Mouse (Mus musculus) urinary bladder, postnatal 4 days (tissue): ENCODE data around the gene Nod2.
A peak's percentile ranks its signal among the peaks of the same experiment; 100 is the strongest.

Experiments
- DNase-seq, 2 experiments: peaks; one replicate each; pipeline ENCODE4 v3.0.0; 2021 to 2022; ENCODE audit warnings: low spot score in 2 of 2

Nod2 gene

DNA sequence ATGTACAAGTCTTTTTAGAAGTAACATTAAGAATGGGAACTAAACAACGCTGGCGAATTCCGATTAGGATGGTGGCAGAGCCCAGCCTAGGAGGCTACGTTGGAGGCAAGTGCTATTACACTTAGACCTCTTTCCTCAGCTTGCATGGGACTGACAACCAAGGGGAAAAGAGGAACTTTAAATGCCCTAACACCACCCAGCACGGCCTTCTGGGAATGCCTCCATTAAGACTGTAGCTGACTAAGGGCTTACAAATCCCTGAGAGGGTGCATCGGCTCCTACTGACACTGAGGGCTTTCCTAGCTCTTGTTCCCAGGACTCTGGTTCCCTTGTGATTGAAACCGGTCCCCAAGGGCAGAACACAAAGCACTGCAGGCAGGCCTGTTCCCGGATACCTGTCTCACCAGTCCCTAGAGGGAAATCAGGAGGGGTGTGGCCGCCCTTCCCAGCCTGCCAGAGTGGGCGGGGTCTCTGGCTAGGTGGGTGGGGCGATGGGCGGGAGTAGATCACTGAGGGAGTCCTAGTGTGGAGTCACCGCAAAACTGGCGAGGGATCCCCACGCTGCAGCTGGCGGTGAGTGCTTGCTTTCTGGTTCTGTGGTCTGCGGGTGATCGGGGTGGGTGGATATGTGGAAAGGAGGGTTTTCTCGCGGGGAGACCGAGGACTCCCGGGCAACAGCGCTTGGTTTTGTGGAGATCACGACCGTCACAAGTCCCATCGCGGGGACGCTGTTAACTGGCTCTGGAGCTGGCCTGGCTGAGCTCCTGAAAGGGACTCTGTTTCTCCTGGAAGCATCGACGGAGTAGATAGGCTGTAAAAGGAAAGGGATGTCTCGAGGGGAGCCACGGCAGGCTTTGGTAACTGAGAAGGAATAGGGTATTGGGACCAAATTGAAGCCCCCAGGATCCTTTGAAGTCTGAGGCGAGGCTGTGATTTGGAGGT lies at the start of gene Nod2:
Gene Nod2, plus strand, starts transcription at position 479 of the 942 bp plus-strand sequence.
- peak; percentile 74 to 87 for DNase-seq

DNA sequence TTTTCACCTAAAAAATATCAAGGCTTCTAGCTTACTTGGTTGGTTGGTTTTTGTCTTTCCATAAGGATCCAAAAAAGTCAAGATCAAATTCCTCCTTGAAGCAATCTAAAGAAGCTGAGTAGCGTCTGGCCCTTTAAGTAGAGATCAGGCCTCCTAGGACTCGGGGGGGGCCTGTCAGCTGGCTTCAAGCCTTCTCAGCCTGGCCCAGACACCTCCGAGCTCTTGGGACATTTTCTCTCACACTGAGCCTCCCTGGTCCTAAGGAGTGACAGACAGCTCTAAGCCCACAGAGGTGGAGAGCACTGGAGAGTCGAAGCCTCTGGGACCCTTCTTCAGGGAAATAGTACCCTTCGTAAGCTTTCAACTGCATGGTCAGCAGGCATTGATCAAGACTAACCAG lies 48.5 kb upstream of the Nod2 start:
- DNase-seq, result no peak

DNA sequence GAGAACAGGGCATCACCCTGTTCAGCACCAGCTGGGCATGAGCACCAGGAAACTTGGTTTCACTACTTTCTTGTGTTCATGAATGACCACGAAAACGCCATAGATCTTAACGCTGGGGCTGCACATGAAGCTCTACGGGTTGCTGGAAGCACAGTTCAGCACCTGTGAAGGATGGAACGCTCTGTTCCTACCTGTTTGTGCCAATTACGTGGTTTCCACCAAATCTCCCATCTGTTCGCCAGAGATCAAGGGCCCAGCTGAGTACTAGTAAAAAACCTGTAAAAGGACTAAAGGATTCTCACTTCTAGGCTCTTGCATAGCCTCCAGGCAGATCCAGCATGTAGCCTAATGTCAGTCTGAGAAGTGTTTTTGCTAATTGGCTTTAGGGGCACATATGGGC lies 47.6 kb upstream of the Nod2 start:
- no peak for DNase-seq

DNA sequence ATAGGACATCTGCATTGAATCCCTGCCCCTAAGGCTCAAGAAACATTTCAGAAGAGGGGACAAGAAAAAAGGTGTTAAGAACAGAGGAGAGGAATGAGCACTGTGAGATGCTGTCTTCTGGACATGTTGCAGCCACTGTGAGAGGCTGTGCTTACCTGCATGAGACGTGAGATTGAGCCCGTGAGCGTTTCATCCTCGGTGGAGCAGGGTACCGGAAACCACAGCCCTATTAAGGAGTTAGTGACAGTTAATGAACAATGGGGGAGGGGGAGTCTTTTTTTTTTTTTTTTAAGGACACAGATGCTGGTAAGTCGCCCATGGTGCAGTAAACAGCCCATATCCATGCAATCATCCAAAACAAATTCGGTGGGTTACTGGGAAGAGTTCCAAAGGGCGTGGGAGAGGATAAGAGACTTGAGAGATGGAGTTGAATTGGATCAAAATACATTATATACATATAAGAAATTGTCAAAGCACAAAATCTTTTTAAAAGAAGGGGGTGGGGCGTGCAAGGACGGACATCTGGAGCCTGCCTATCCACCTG lies 43.6 kb upstream of the Nod2 start:
- no peak for DNase-seq

GRCm38 (mm10) chr8:88604065-88605038 lies 42.8 kb upstream of the Nod2 start:
- peak; percentile 82 to 92 for DNase-seq

DNA sequence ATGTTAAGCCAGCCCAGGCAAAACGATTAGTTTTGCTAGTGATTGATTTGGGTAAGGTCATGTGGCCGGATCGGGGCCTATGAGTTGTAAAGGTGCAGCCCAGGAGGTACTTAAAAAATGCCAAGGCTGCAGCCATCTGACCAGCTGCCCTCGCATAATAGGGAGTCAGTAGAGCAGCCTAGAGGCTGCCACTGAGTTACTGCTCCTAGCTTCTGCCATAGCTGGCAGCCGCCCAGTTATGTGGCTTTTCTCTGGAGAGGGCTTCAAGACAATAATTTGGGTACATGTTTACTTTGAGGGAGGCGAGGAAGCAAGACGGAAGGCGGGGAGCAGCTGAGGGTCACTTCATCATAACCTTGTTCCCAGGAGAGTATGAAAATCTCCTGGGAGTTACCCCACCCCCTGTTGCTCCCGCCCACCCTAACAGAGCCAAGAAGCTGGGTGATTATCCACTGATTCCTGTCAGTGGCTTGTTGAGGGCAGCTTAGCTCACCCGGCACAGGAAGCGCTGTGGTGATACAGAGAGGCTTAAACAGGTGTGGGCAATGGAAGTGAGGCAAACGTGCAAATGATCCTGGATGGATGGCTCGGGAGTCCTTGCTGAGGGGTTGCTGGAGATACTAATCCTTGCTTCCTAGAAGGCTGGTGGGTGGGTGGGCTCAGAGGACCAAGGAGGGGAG lies 41.6 kb upstream of the Nod2 start:
- no peak for DNase-seq

DNA sequence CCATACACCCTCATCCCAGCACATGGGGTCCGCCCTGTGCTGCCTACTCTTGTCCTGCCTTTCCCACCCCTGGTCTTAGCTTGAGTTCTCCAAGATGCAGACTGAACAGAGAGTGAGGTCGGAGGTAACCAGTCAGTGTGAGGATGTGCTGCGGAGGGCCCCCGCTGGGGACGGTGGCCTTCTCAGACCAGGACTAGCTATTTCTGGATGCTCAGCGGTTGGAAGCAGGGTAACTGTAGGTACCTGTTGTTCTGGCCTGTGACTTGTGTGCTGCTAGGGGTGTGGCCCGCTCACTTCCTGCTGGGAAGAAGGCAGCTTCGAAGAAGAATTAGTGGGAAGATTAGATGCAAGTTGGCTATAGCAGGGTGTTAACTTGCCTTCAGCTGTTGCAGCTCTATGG lies 38.1 kb upstream of the Nod2 start:
- DNase-seq, result no peak

DNA sequence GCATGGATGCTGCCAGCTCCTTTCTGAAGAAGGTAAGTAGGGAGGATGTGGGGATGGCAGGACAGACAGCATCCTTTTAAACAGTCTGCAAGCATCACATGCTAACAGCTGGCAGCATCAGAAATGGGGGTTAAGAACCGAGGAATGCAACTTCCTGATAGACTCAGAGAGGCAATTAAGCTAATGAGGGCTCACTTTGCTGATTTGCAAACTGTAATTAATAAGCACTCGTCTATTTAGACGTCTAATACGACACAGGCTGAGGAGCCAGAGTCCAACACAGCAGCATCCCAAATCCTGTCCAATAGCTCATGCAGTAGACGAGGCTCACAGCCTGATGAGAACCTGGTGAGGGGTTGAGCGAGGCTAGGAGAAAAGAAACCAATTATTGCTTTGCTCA lies 36.8 kb upstream of the Nod2 start:
- DNase-seq, result no peak

- DNase-seq, result no peak
These were observed 32.1 kb upstream of the Nod2 start for GRCm38 (mm10) chr8:88614981-88615380.

- DNase-seq, result no peak
These were observed 28.5 kb upstream of the Nod2 start for GRCm38 (mm10) chr8:88618612-88619011.

- DNase-seq, result no peak
These were observed 27.6 kb upstream of the Nod2 start for GRCm38 (mm10) chr8:88619513-88619912.

- no peak for DNase-seq
These were observed 26.2 kb upstream of the Nod2 start for GRCm38 (mm10) chr8:88620931-88621330.

DNA sequence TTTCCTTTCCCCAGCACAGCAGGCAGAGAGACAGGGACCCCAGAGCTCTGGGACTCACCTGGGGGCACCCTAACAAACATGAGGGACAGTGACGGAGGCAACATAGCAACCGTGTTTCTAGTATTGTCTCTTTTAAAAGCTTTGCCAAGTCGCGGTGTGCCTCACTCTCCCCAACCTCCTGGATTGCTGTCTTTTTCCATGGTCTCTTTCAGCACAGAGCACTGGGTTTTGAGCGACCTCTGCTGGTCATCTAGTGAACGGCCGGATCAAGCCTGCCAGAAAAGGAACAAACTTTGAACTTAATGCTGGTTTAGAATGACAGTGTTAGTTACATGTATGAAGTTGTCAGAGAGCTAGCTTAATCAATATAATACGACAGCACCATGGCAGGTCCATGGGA lies 25.7 kb upstream of the Nod2 start:
- DNase-seq, result peak; percentile 54 to 82

- DNase-seq, result no peak
These were observed 23.8 kb upstream of the Nod2 start for GRCm38 (mm10) chr8:88623351-88623750.

DNA sequence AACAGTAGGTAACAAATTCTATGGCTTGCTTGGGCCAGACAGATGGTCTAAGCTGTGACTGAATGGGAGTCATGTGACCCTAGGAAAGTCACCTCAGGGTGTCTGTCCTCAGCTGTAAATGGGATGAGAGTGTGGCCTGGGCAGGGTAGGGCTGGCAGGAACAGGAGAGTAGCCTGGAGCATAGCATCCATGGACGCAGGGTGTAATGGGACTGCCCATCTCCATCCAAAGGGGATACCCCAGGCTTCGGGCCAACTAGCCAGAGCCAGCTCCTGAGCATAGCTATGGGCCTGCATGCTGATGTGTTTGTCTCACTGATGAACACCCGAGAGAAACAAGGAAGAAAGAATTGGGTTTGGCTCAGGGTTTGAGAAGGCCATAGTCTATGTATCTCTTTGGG lies 22.8 kb upstream of the Nod2 start:
- no peak for DNase-seq

DNA sequence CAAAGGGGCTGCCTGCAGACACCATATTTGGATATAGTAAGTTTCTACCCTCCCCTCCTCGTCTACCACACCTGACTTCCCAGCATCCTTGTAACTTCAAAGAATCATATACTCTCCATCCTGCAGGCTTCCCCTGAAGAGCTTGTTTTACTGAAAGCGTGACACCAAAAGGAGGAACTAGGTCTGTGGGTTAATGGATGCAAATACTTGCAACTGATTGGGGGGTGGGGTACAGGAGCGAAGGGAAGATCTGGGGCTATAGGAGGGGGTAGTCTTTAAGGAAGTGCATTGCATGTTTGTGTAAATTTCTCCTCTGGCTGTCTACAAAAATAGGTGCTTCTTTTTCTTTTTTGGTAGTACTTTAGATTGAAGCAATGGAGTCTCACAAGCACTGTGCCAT lies 20.7 kb upstream of the Nod2 start:
- no peak for DNase-seq

DNA sequence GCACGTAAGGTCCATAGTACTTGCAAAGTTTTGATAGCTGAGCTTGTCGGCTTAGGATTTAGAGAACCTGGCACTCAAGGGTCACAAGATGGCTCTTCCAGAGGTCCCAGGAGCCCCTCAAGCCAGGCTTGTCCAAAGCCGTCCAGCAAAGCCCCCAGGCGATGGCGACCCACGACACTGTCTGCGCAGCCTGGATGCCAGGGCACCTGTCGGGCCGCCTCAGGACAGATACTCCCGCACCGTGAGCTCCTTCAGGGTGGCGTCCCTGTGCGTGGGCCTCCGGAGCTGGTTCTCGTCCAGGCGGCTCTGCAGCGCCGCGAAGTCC lies 20.2 kb upstream of the Nod2 start:
- DNase-seq, result no peak

DNA sequence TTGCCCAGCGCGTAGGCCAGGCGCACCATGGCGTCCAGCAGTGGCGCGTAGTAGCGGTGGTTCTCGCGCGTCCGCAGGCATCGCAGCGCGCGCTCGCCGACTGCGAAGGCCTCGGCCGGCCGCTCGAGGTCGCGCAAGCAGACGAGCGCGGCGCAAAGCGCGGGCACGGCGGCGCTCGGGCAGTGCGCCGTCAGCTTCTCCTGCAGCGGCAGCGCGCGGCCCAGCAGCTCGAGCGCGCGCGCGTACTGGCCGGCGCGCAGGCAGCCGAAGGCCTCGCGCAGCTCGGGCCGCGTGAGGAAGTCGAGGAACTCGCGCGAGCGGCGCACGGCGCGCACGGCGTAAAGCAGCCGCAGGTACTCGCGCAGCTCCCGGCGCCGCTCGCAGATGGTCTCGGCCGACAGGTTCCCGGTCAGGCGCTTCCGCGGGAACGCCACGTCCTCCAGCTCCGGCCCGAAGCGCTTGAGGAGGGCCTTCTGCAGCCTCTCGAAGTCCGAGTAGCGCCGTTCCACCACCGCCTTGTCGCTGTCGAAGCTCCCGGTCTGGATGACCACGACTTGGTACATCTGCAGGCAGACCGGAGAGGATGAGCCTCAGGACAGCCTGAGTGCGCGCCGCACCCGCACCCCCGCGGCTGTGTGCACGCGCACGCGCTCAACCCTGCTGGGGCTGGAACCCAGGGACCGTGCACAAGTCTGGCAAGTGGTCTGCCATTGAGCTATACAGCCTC lies 19.7 kb upstream of the Nod2 start:
- peak; percentile 74 to 80 for DNase-seq

- DNase-seq, result no peak
These were observed 18.9 kb upstream of the Nod2 start for GRCm38 (mm10) chr8:88628001-88628774.

DNA sequence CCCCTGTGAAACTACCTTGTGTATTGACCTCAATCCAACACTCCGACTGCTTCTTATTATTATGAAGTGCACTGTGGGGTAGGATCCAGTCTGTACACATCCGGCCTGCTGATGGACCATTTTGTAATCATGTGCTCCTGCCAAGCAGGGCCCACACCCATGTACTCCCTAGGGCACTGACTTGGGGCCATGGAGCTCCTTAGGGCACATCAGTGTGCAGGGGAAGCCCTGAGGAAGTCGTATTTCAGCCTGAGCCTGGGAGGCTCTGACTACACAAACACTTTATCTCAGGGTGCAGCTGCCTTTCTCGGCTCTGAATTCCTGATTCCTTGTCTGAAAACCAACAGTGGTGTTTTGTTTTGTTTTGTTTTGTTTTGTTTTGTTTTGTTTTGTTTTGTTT lies 16.9 kb upstream of the Nod2 start:
- DNase-seq, result no peak
